Mouse (Mus musculus): Measurements from ENCODE around the gene Dbi.

The Dbi gene

GRCm38 (mm10) chr1:120101227-120101609 is 19.7 kb downstream of the Dbi start:
- ChIA-PET CTCF (interaction anchor here in 2 of 4 experiments (0.6 to 1.4 kb wide), 2 partner anchors 54 to 486 kb away, joined by 3 to 4 read pairs; no protein-coding TSS in a partner anchor), POLR2A (interaction anchor here in 2 of 4 experiments (0.7 to 1.6 kb wide), 4 partner anchors 10 to 19 kb away, joined by 4 to 5 read pairs (median 4); partner anchors contain the start of genes 3110009E18Rik (in 1 of the 2) and Dbi (in 1 of the 2))

GRCm38 (mm10) chr1:120100456-120101226 is 20.2 kb downstream of the Dbi start:
- ChIA-PET CTCF (interaction anchor here in 1 of 4 experiments (0.6 kb wide), 1 partner anchor 720 kb away, joined by 3 read pairs; no protein-coding TSS in a partner anchor), POLR2A (interaction anchor here in 2 of 4 experiments (0.7 to 1.6 kb wide), 4 partner anchors 9 to 20 kb away, joined by 4 to 5 read pairs (median 4); partner anchors contain the start of genes 3110009E18Rik (in 1 of the 2) and Dbi (in 1 of the 2))

- ChIA-PET CTCF (no interaction called here), POLR2A (interaction anchor here in 1 of 4 experiments (1.2 kb wide), 1 partner anchor 21 kb away, joined by 4 read pairs; the partner anchor contains the start of genes 3110009E18Rik and Dbi)
Observed at GRCm38 (mm10) chr1:120099483-120099882, 21.4 kb downstream of the Dbi start.

- ChIA-PET CTCF (interaction anchor here (0.6 to 1.7 kb wide), 23 partner anchors 9 to 1102 kb away, joined by 3 to 8 read pairs (median 4); partner anchors contain the start of genes 3110009E18Rik (in 3 of the 4) and Dbi (in 3 of the 4)), POLR2A (interaction anchor here in 2 of 4 experiments (0.6 to 1.4 kb wide), 6 partner anchors 9 to 494 kb away, joined by 3 to 6 read pairs (median 3); partner anchors contain the start of genes 3110009E18Rik (in 2 of the 2) and Dbi (in 2 of the 2))
Observed at GRCm38 (mm10) chr1:120098327-120098726, 22.6 kb downstream of the Dbi start.

- ChIA-PET POLR2A (no interaction called here), CTCF (interaction anchor here in 2 of 4 experiments (0.6 to 1.2 kb wide), 2 partner anchors 11 to 27 kb away, joined by 3 to 5 read pairs; no protein-coding TSS in a partner anchor)
Observed at GRCm38 (mm10) chr1:120094920-120095319, 26.0 kb downstream of the Dbi start.

- ChIA-PET CTCF (interaction anchor here (0.6 to 2.1 kb wide), 32 partner anchors 10 to 990 kb away, joined by 3 to 14 read pairs (median 3); partner anchors contain the start of genes 3110009E18Rik (in 2 of the 4), Dbi (in 2 of the 4) and Tmem37 (in 2 of the 4)), POLR2A (interaction anchor here in 2 of 4 experiments (1.1 to 1.2 kb wide), 2 partner anchors 27 kb away, joined by 3 to 4 read pairs; partner anchors contain the start of genes 3110009E18Rik (in 2 of the 2) and Dbi (in 2 of the 2))
Observed at GRCm38 (mm10) chr1:120093482-120094134, 27.3 kb downstream of the Dbi start.

GRCm38 (mm10) chr1:120090880-120091570 is 29.9 kb downstream of the Dbi start:
- POLR2A ChIA-PET, result interaction anchor here in 1 of 4 experiments (0.8 to 2.5 kb wide), 3 partner anchors 8 to 30 kb away, joined by 3 to 5 read pairs (median 5); partner anchors contain the start of genes 3110009E18Rik and Dbi
- CTCF ChIA-PET, result interaction anchor here in 1 of 4 experiments (1.1 kb wide), 1 partner anchor 15 kb away, joined by 4 read pairs; no protein-coding TSS in a partner anchor

- ChIA-PET POLR2A (interaction anchor here in 3 of 4 experiments (0.5 to 2.2 kb wide), 12 partner anchors 9 to 461 kb away, joined by 3 to 11 read pairs (median 4); partner anchors contain the start of genes 3110009E18Rik (in 2 of the 3), Dbi (in 2 of the 3) and Tmem37 (in 2 of the 3)), CTCF (interaction anchor here in 3 of 4 experiments (0.5 to 1.8 kb wide), 5 partner anchors 9 to 64 kb away, joined by 3 to 8 read pairs (median 3); no protein-coding TSS in a partner anchor)
Observed at GRCm38 (mm10) chr1:120089180-120089579, 31.7 kb downstream of the Dbi start.

GRCm38 (mm10) chr1:120086644-120087043 is 34.2 kb downstream of the Dbi start:
- POLR2A ChIA-PET, result interaction anchor here in 3 of 4 experiments (0.6 to 2.5 kb wide), 16 partner anchors 9 to 696 kb away, joined by 3 to 7 read pairs (median 4); partner anchors contain the start of genes Tmem37 (in 2 of the 3), 3110009E18Rik (in 1 of the 3) and Dbi (in 1 of the 3)
- CTCF ChIA-PET, result interaction anchor here in 3 of 4 experiments (0.6 to 1.7 kb wide), 6 partner anchors 9 to 53 kb away, joined by 3 to 7 read pairs (median 3); no protein-coding TSS in a partner anchor

GRCm38 (mm10) chr1:120085696-120086095 is 35.2 kb downstream of the Dbi start:
- CTCF ChIA-PET, result interaction anchor here in 1 of 4 experiments (1.4 kb wide), 1 partner anchor 18 kb away, joined by 4 read pairs; no protein-coding TSS in a partner anchor
- POLR2A ChIA-PET, result interaction anchor here in 3 of 4 experiments (0.6 to 2.5 kb wide), 11 partner anchors 8 to 134 kb away, joined by 3 to 7 read pairs (median 4); partner anchors contain the start of genes 3110009E18Rik (in 1 of the 3), Dbi (in 1 of the 3) and Tmem37 (in 1 of the 3)

- CTCF ChIA-PET, result interaction anchor here in 1 of 4 experiments (0.6 to 1.7 kb wide), 2 partner anchors 14 to 571 kb away, joined by 3 to 6 read pairs; no protein-coding TSS in a partner anchor
Observed at GRCm38 (mm10) chr1:120083921-120084517, 36.9 kb downstream of the Dbi start.

GRCm38 (mm10) chr1:120082957-120083585 is 37.8 kb downstream of the Dbi start:
- POLR2A ChIA-PET, result interaction anchor here in 3 of 4 experiments (0.7 to 2.7 kb wide), 11 partner anchors 8 to 170 kb away, joined by 3 to 13 read pairs (median 3); partner anchors contain the start of genes Tmem37 (in 3 of the 3), 3110009E18Rik (in 2 of the 3), Dbi (in 2 of the 3) and Tmem177 (in 1 of the 3)
- CTCF ChIA-PET, result interaction anchor here in 2 of 4 experiments (0.6 to 1.8 kb wide), 5 partner anchors 10 to 570 kb away, joined by 3 to 6 read pairs (median 4); no protein-coding TSS in a partner anchor

More at GRCm38 (mm10) chr1:120083921-120084517, 36.9 kb downstream of the Dbi start:
- POLR2A ChIA-PET, result interaction anchor here in 3 of 4 experiments (0.7 to 2.7 kb wide), 6 partner anchors 10 to 37 kb away, joined by 3 to 13 read pairs (median 6); partner anchors contain the start of genes Tmem37 (in 3 of the 3), 3110009E18Rik (in 2 of the 3) and Dbi (in 2 of the 3)

- ChIA-PET CTCF (interaction anchor here in 1 of 4 experiments (0.6 kb wide), 1 partner anchor 958 kb away, joined by 4 read pairs; no protein-coding TSS in a partner anchor), POLR2A (no interaction called here)
Observed at GRCm38 (mm10) chr1:120080632-120081031, 40.2 kb downstream of the Dbi start.

- ChIA-PET CTCF (interaction anchor here in 3 of 4 experiments (0.5 to 0.7 kb wide), 4 partner anchors 8 to 654 kb away, joined by 3 to 4 read pairs (median 3); no protein-coding TSS in a partner anchor), POLR2A (interaction anchor here in 3 of 4 experiments (0.6 to 2.6 kb wide), 7 partner anchors 8 to 279 kb away, joined by 4 to 8 read pairs (median 6); partner anchors contain the start of genes 3110009E18Rik (in 1 of the 3) and Dbi (in 1 of the 3))
Observed at GRCm38 (mm10) chr1:120077746-120078410, 43.0 kb downstream of the Dbi start.

- ChIA-PET POLR2A (interaction anchor here in 3 of 4 experiments (1.0 to 2.8 kb wide), 7 partner anchors 8 to 69 kb away, joined by 3 to 14 read pairs (median 7); partner anchors contain the start of gene Sctr (in 1 of the 3)), CTCF (no interaction called here)
Observed at GRCm38 (mm10) chr1:120075507-120075906, 45.4 kb downstream of the Dbi start.
